Mouse (Mus musculus): ENCODE data around the gene Adgrl4.
A peak's percentile ranks its signal among the peaks of the same experiment; 100 is the strongest.

Adgrl4 gene

DNA sequence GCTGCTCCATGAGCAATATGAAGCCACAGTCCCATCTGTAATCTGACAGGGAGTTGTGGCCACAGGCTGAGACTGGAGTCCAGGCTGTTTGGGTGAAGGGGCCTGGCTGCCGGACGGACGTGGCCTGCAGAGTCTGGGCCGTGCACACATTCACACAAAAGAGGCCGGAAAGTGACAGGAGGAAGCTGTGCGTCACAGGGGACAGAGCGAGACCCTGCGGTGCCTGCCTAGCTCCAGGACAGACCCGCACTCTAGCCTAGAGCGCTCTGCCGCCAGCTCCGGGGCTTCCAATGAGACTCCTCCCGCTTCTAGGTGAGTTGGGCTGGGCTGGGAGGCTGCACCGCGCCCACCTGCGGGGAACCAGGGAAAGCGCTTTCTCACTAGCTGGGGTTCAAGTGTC is at the start of gene Adgrl4:
Adgrl4 (plus strand) TSS at position 195 of the 400 bp plus-strand sequence.
- no peak for DNase-seq (ENCODE audit: low read depth, low spot score)

DNA sequence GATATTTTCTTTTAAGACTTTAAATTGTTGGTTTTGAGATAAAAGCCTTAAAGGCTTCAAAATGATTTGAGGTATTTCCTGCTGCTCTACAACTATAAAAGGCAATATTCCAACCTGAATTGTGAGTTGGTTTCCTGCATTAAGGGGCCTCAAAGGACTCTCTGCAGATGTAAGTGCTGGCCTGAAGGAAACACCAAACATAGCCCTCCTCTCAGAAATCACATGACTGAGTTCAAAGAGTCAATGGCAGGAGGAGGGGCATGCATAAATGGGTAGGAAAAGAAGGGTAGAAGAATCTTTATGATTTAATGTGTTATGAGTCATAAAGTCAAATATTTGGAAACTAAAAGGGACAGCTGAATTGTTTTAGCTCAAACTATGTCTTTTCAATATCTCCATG is 46.8 kb upstream of the Adgrl4 start:
- DNase-seq (ENCODE audit: low read depth, low spot score): no peak

GRCm38 (mm10) chr3:151392891-151393290 is 44.8 kb upstream of the Adgrl4 start:
- no peak for DNase-seq (ENCODE audit: low read depth, low spot score)

- DNase-seq (ENCODE audit: low read depth, low spot score): no peak
Observed at GRCm38 (mm10) chr3:151393330-151393729, 44.4 kb upstream of the Adgrl4 start.

DNA sequence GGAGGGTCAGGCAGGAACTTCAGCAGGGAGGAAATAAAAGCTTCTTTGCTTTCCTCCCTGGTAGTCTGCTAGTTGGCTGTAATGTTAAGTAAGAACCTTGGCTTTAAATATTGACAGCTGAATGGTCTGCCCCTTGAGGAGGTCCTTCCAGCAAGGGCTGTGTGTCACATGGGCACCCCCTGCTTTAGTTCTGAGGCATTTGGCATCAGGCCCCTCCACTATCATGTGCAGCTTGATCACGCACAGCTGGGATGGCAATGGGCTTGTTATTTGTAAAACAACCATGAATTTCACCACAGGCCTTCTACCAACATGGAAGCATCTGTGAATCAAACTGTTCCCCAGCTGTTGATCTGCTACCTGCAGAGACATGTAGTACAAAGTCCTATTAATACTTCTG is 38.4 kb upstream of the Adgrl4 start:
- DNase-seq (ENCODE audit: low read depth, low spot score): no peak

DNA sequence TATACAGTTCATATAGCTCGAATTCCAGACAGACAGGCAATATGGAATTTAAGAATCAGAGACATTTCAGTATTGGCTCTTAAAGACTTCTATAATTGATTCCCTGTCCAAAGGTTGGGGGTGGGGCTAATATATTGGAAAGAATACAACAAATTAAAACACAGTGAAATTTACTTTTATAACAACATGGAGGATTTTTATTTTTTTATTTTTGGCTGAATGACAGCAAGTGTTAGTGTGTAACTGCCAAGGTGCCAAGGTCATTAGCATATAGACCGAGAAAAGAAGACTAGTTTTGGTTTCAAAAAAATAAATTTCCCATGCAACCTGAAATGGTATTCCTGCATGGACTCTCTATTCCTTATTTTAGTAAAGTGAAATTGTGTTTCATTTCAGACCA is 26.7 kb upstream of the Adgrl4 start:
- no peak for DNase-seq (ENCODE audit: low read depth, low spot score)

DNA sequence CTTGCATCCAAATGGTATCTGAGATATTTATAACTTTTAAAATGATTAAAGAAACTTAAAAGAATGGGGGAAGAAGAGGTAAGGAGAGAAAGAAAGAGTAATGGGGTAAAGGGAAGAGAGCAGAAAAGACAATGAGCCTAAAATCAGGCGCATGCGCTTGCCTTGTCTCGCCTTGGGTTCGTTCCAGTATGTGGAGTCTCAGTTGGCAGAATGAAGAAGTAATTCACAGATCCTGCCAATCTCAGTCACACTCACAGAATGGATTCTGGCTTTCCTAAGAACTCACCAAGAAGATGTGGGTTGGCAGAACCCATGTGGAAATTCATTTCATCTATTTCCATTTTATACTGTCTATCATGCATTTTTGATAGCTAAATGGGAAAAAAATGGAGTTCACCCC is 26.2 kb upstream of the Adgrl4 start:
- DNase-seq (ENCODE audit: low read depth, low spot score): peak; percentile 5

GRCm38 (mm10) chr3:151416931-151417330 is 20.8 kb upstream of the Adgrl4 start:
- DNase-seq (ENCODE audit: low read depth, low spot score): no peak

GRCm38 (mm10) chr3:151417688-151418572 is 19.8 kb upstream of the Adgrl4 start:
- no peak for DNase-seq (ENCODE audit: low read depth, low spot score)

GRCm38 (mm10) chr3:151424326-151425207 is 13.1 kb upstream of the Adgrl4 start:
- no peak for DNase-seq (ENCODE audit: low read depth, low spot score)

- no peak for DNase-seq (ENCODE audit: low read depth, low spot score)
Observed at GRCm38 (mm10) chr3:151430106-151430505, 7.6 kb upstream of the Adgrl4 start.

- DNase-seq (ENCODE audit: low read depth, low spot score): no peak
Observed at GRCm38 (mm10) chr3:151431507-151431906, 6.2 kb upstream of the Adgrl4 start.

GRCm38 (mm10) chr3:151438364-151438763 is 677 bp downstream of the Adgrl4 start:
- no peak for DNase-seq (ENCODE audit: low read depth, low spot score)

DNA sequence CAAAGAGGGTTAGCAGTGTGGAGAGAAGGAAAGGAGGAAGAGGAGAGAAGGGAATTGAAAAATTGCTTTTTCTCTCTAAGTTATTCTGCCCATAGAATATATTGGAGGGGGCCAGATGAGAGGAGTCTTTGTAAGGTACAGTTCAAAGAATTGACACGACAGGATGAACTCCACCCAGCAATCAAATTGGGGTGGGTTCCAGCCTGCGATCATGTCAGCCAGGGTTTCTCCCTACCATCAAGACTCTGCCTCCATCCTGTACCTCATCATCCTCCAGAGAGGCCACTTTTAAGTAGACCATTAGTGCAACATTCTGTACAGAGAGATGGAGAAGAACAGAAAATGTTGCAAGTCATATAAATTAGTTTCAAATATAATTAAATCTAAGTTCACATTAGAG is 2.3 kb downstream of the Adgrl4 start:
- DNase-seq (ENCODE audit: low read depth, low spot score): no peak

DNA sequence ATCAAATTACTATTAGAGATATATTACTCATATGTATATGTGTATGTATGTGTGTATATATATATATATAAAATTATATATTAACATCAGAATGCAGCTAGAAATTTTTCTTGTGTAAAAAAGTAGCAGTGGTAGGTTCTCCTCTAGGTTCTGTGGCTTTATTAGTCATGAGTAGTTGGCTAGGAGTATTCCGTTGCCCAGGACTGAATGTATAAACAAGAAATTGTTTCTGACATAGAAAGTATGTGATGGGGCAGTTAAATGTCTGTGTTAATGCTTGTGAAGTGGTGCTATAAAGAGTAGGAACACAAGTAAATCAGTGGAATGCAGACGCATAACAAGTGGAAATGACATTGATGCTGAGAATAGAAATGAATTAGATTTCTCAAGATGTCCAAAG is 4.3 kb downstream of the Adgrl4 start:
- DNase-seq (ENCODE audit: low read depth, low spot score): no peak

DNA sequence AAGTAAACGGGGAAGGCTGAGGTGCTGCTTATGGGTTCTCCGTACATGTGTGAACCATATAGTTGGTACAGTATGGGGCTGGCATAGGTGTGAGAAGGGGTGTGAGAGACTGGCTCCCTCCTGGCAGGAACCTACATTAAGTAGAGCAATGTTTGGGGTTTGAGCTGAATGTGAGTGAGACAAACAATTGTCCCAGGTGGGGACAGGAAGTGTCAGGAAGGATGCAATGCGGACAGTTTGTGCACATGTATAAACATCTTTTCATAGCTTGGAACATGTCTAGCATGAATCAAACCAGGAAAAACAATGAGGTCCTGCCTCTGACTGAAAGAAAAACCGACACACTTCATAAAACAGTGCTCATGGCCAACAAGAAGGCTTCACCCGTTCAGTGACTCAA is 5.8 kb downstream of the Adgrl4 start:
- no peak for DNase-seq (ENCODE audit: low read depth, low spot score)

- no peak for DNase-seq (ENCODE audit: low read depth, low spot score)
Observed at GRCm38 (mm10) chr3:151444284-151444683, 6.6 kb downstream of the Adgrl4 start.

DNA sequence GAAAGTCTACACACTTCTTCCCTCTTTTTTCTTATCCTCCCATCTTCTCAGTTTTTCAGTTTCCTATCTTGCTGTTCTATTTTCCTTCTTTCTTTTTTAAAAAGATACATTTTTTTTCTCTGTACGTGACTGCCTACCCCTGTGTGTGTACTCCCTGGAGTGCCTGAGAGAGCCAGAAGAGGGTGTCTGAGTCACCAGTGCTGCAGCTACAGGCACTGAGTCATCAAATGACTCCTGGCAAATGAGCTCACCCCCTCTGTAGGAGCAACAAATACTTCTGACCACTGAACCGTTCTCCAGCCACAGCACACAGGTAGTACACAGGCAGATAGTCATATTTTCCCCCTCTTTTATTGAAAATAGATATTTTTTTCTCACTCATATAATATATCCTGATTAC is 8.2 kb downstream of the Adgrl4 start:
- DNase-seq (ENCODE audit: low read depth, low spot score): peak; percentile 27

DNA sequence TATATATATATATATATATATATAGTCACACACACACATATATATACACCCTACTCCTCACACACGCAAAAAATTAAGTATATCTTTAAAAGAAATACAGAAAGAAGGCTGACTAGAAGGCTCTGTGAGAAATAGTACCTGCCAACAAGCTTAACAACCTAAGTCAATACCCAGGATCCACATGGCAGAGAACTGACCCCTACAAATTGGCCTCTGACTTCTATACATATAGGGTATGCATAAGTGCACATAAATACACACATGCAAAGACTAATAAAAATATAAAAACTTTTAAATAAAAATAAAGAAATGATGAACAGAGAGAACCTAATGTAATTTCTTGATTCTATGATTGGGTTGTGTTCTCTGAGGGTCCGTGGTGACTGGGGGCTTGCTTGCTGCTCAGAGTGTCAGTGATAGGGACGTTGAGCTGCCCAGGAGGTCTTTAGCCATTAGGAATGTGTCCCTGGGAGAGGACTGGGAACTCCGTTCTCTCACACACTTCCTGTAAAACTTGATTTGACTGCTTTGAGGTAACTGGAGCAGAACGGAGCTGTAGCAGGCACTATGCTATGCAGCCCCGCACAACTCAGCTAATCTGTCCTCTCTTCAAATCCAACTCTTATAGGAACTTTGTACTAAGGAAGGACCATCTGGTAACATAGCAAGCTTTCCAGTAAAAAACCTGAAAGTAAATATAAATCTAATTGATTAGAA is 17.5 kb downstream of the Adgrl4 start:
- DNase-seq (ENCODE audit: low read depth, low spot score): no peak

DNA sequence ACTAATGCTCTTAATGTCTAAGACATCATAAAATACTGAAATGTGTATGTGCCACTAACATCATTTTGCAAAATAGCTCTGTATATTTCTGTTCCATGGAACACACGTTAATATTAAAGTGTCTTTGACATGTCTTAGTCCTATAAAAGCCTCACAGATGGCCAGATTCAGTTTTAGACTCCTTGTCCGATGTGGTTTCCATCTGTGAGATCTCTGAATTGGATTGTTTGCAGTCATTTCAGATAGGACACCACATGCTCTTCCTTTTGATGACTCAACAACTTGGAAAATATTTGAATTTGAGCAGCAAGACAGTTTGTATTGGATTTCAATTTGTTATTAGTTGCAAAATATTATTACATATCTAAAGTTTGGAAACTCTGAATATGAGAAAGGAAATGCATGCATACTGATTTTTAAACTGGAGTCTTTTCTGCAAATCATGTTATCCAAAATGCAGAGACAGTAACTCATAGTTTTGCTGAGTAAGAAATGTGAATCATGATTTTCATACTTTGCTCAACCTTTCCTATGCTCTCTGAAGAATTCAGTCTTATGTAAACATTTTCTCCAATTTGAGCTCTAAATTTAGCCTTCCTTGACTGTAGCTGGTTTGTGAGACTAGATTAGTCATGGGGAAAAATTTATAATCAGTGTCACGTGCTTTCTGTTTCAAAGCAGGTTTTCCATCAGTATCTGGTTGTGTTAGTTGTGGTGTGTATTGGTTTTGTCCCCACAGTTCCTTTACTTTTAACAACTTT is 21.9 kb downstream of the Adgrl4 start:
- peak; percentile 34 for DNase-seq (ENCODE audit: low read depth, low spot score)

GRCm38 (mm10) chr3:151465215-151465614 is 27.5 kb downstream of the Adgrl4 start:
- DNase-seq (ENCODE audit: low read depth, low spot score): no peak
